Mouse (Mus musculus) heart, adult 2 months (tissue): ENCODE measurements around the gene Atg7.

Source experiments
- CTCF ChIP-seq: fragments of 200-600 bp; IDR thresholded peaks from 2 replicates; pipeline ENCODE4 v1.8.1; 2022; ENCODE audit warnings: antibody characterized with exemption, mild to moderate bottlenecking, moderate library complexity
- POLR2A ChIP-seq: fragments of 200-500 bp; IDR thresholded peaks from 2 replicates; pipeline ENCODE4 v1.6.1; 2011; ENCODE audit warnings: mild to moderate bottlenecking, low read depth, low read length, control low read depth; ENCODE audit not compliant: insufficient read depth

GRCm38 (mm10) chr6:114690661-114691060, 47.8 kb downstream of the Atg7 start:
- no peak for TF ChIP-seq POLR2A
- TF ChIP-seq CTCF, result no peak
